Mouse (Mus musculus) effector memory CD4-positive, alpha-beta T cell, adult 7 months (primary cell): ENCODE results near the gene Arpc3. TPM values are rescaled to one million over a fixed set of nuclear protein-coding genes. Genes with fewer than 3 reads are reported as not detected.

Source experiments
- polyA plus RNA-seq: library from polyadenylated mRNA; unstranded; fragments of 100-300 nt; shearing (Covaris generic); gene quantifications from one replicate; pipeline ENCODE4 v1.2.1, GENCODE M21; 2017

The Arpc3 gene
- 901 TPM for polyA plus RNA-seq

DNA sequence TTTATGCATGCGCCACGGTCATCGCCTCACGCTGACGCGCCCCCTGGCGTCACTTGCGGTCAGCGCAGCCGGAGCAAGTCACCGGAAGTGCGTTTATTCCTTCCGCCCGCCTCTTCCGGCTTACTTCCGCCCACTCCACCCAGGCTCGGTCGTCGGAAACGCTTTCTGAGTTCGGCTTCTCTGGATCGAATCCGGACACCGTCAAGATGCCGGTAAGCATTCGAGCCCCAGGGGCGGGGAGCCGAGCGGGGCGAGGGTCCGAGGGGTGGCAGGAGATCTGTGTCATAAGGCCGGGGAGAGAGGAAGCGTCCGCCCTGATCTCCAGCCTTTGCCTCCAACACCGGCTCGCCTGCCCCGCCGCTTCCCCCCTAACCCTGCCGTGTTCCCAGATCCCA lies at the start of gene Arpc3:
Arpc3 (plus strand) TSS at position 93 of the 395 bp plus-strand sequence.

GRCm38 (mm10) chr5:122353807-122354491 lies 37.7 kb upstream of the Arpc3 start, which contains the start of the genes Rad9b and Vps29:
TSS of gene Rad9b (minus strand) at chr5:122354233.
TSS of gene Vps29 (plus strand) at chr5:122354369.

GRCm38 (mm10) chr5:122371591-122372191 lies 20.0 kb upstream of the Arpc3 start, which contains the start of gene Gpn3:
TSS of gene Gpn3 (plus strand) at chr5:122371876.

GRCm38 (mm10) chr5:122372192-122372769 lies 19.4 kb upstream of the Arpc3 start, which contains the start of gene Fam216a:
TSS of gene Fam216a (minus strand) at chr5:122372364.

DNA sequence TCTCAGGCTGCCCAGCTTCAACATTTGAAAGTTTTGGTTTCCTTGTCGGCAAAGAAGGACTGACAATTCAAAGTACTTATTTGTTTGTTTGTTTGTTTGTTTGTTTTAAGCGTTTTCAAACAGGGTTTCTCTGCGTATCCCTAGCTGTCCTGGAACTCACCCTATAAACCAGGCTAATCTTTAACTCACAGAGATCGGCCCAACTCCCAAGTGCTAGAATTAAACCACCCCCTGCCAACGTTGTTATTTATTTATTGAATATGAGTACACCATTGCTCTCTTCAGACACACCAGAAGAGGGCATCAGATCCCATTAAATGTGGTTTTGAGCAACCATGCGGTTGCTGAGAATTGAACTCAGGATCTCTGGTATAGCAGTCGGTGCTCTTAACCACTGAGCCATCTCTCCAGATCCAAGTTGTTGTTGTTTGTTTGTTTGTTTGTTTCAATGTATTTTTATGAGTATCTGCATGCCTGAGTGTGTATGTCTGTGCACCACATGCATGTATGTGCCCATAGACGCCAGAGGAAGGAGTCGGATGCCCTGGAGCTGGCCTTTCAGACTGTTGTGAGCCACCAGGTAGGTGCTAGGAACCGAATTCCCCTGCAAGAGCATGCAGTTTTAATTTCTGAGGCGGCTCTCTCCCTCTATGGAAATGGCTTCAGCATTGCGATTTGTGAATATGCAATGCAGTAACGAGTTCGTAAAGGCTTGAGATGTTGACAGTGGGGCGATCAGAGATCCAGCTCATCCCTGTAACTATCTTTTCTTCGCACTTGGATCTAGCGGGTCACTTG lies 29.8 kb downstream of the Arpc3 start, which contains the start of gene Anapc7:
Anapc7 (plus strand) TSS at position 423 of the 798 bp plus-strand sequence.

Other genes with a start within 250 kb of the Arpc3 start
- 783 TPM for gene Ppp1cc, start 233.6 kb upstream of the Arpc3 start, polyA plus RNA-seq
- gene Hvcn1, start 185.1 kb upstream of the Arpc3 start, polyA plus RNA-seq: 57.8 TPM
- gene Tctn1, start 127.4 kb upstream of the Arpc3 start, polyA plus RNA-seq: 2.1 TPM
- 59.2 TPM for gene Pptc7, start 107.5 kb upstream of the Arpc3 start, polyA plus RNA-seq
- 1.0 TPM for gene Rad9b, start 37.6 kb upstream of the Arpc3 start, polyA plus RNA-seq
- gene Vps29, start 37.5 kb upstream of the Arpc3 start, polyA plus RNA-seq: 127 TPM
- 122 TPM for gene Gpn3, start 20.0 kb upstream of the Arpc3 start, polyA plus RNA-seq
- 19.3 TPM for gene Fam216a, start 19.5 kb upstream of the Arpc3 start, polyA plus RNA-seq
- 31.3 TPM for gene Anapc7, start 29.8 kb downstream of the Arpc3 start, polyA plus RNA-seq
- 79.5 TPM for gene Atp2a2, start 110.3 kb downstream of the Arpc3 start, polyA plus RNA-seq
- gene Ift81, start 222.6 kb downstream of the Arpc3 start, polyA plus RNA-seq: 2.8 TPM